Mouse (Mus musculus): Measurements from ENCODE around the gene Ndufaf2. TPM values are rescaled to one million over a fixed set of nuclear protein-coding genes. Genes with fewer than 3 reads are reported as not detected.

Gene Ndufaf2
- polyA plus RNA-seq (2016; fragmentation: Nextera tagmentation; extraction: Ambion mirVana), result 62.3 and 64.0 TPM in 2 replicates

GRCm38 (mm10) chr13:108158465-108159240 lies at the start of gene Ndufaf2, which contains the start of gene Ercc8:
Ndufaf2 (minus strand) TSS chr13:108158623.
Ercc8 (plus strand) TSS chr13:108158731.
- H3K9me3 ChIP-seq (replicated peaks), result no peaks in the 10 kb centered on the region
- H3K9ac ChIP-seq, result peak within 1 kb of the TSS; percentile 81
- peak within 1 kb of the TSS; percentile 82 for H3K4me2 ChIP-seq
- peaks cover 11% of the 10 kb centered on the region for H3K4me1 ChIP-seq (replicated peaks)
- H3K36me3 ChIP-seq, result peaks cover 5% of the 10 kb centered on the region; the same call in 1 of the 2 replicates
- ATAC-seq (ENCODE audit: insufficient number of reproducible peaks, low FRiP score), result peak; percentile 98
- no peaks in the 10 kb centered on the region for H3K27me3 ChIP-seq (replicated peaks)
- peak within 1 kb of the TSS; percentile 84 for H3K4me3 ChIP-seq
- H3K27ac ChIP-seq (ENCODE audit: poor library complexity, severe bottlenecking), result no peak within 1 kb of the TSS
- under 1% methylated on average over 47 of the region's 47 CpGs for WGBS

GRCm38 (mm10) chr13:108208090-108208489 lies 49.7 kb upstream of the Ndufaf2 start:
- Histone ChIP-seq H3K9me3 (replicated peaks) (no peaks in the 10 kb centered on the region), H3K36me3 (no peaks in the 10 kb centered on the region), H3K27me3 (replicated peaks) (peaks cover 25% of the 10 kb centered on the region), H3K4me1 (replicated peaks) (0 out of 2 replicates have a peak, but pooled peaks cover 4% of the 10 kb centered on the region), H3K27ac (ENCODE audit: poor library complexity, severe bottlenecking) (no peak overlapping the region), H3K4me2 (no peak overlapping the region), H3K9ac (no peak overlapping the region), H3K4me3 (no peak overlapping the region)
- WGBS, result 65% methylated on average over 5 of the region's 5 CpGs
- ATAC-seq (ENCODE audit: insufficient number of reproducible peaks, low FRiP score), result no peak

- Histone ChIP-seq H3K9ac (no peak overlapping the region), H3K27ac (ENCODE audit: poor library complexity, severe bottlenecking) (no peak overlapping the region), H3K4me1 (replicated peaks) (0 out of 2 replicates have a peak, but pooled peaks cover 4% of the 10 kb centered on the region), H3K27me3 (replicated peaks) (peaks cover 19% of the 10 kb centered on the region), H3K4me2 (no peak overlapping the region), H3K9me3 (replicated peaks) (no peaks in the 10 kb centered on the region), H3K36me3 (no peaks in the 10 kb centered on the region), H3K4me3 (no peak overlapping the region)
- no peak for ATAC-seq (ENCODE audit: insufficient number of reproducible peaks, low FRiP score)
- WGBS, result 76% methylated on average over 2 of the region's 2 CpGs
Measured at GRCm38 (mm10) chr13:108207447-108207846, 49.0 kb upstream of the Ndufaf2 start.

- H3K9ac ChIP-seq, result no peak overlapping the region
- H3K36me3 ChIP-seq, result no peaks in the 10 kb centered on the region
- no peak overlapping the region for H3K4me2 ChIP-seq
- no peak overlapping the region for H3K27ac ChIP-seq (ENCODE audit: poor library complexity, severe bottlenecking)
- H3K9me3 ChIP-seq (replicated peaks), result no peaks in the 10 kb centered on the region
- no peaks in the 10 kb centered on the region for H3K27me3 ChIP-seq (replicated peaks)
- 0 out of 2 replicates have a peak, but pooled peaks cover 4% of the 10 kb centered on the region for H3K4me1 ChIP-seq (replicated peaks)
- no peak overlapping the region for H3K4me3 ChIP-seq
- no peak for ATAC-seq (ENCODE audit: insufficient number of reproducible peaks, low FRiP score)
- 78% methylated on average over 3 of the region's 3 CpGs for WGBS
Measured at GRCm38 (mm10) chr13:108204857-108205256, 46.4 kb upstream of the Ndufaf2 start.

- 84% methylated on average over 6 of the region's 6 CpGs for WGBS
- ATAC-seq (ENCODE audit: insufficient number of reproducible peaks, low FRiP score), result no peak
- Histone ChIP-seq H3K9ac (no peak overlapping the region), H3K4me2 (no peak overlapping the region), H3K4me3 (no peak overlapping the region), H3K4me1 (replicated peaks) (no peaks in the 10 kb centered on the region), H3K9me3 (replicated peaks) (no peaks in the 10 kb centered on the region), H3K36me3 (peaks cover 23% of the 10 kb centered on the region), H3K27me3 (replicated peaks) (no peaks in the 10 kb centered on the region), H3K27ac (ENCODE audit: poor library complexity, severe bottlenecking) (no peak overlapping the region)
Measured at GRCm38 (mm10) chr13:108195474-108195873, 37.1 kb upstream of the Ndufaf2 start.

GRCm38 (mm10) chr13:108191074-108191720 lies 32.8 kb upstream of the Ndufaf2 start:
- Histone ChIP-seq H3K27me3 (replicated peaks) (no peaks in the 10 kb centered on the region), H3K4me1 (replicated peaks) (no peaks in the 10 kb centered on the region), H3K4me2 (no peak overlapping the region), H3K4me3 (no peak overlapping the region), H3K9ac (no peak overlapping the region), H3K9me3 (replicated peaks) (no peaks in the 10 kb centered on the region), H3K36me3 (peaks cover 27% of the 10 kb centered on the region), H3K27ac (ENCODE audit: poor library complexity, severe bottlenecking) (no peak overlapping the region)
- 62% methylated on average over 11 of the region's 11 CpGs for WGBS
- no peak for ATAC-seq (ENCODE audit: insufficient number of reproducible peaks, low FRiP score)

GRCm38 (mm10) chr13:108187994-108188393 lies 29.6 kb upstream of the Ndufaf2 start:
- no peaks in the 10 kb centered on the region for H3K4me1 ChIP-seq (replicated peaks)
- 83% methylated on average over 4 of the region's 4 CpGs for WGBS
- no peak overlapping the region for H3K4me3 ChIP-seq
- no peak overlapping the region for H3K9ac ChIP-seq
- H3K9me3 ChIP-seq (replicated peaks), result no peaks in the 10 kb centered on the region
- H3K4me2 ChIP-seq, result no peak overlapping the region
- no peak overlapping the region for H3K27ac ChIP-seq (ENCODE audit: poor library complexity, severe bottlenecking)
- H3K27me3 ChIP-seq (replicated peaks), result no peaks in the 10 kb centered on the region
- ATAC-seq (ENCODE audit: insufficient number of reproducible peaks, low FRiP score), result no peak
- peaks cover 27% of the 10 kb centered on the region for H3K36me3 ChIP-seq

GRCm38 (mm10) chr13:108185530-108185929 lies 27.1 kb upstream of the Ndufaf2 start:
- ATAC-seq (ENCODE audit: insufficient number of reproducible peaks, low FRiP score), result no peak
- 0 out of 2 replicates have a peak, but pooled peaks cover 2% of the 10 kb centered on the region for H3K4me1 ChIP-seq (replicated peaks)
- 93% methylated on average over 3 of the region's 3 CpGs for WGBS
- H3K36me3 ChIP-seq, result peaks cover 45% of the 10 kb centered on the region
- H3K4me3 ChIP-seq, result no peak overlapping the region
- H3K9me3 ChIP-seq (replicated peaks), result no peaks in the 10 kb centered on the region
- H3K27ac ChIP-seq (ENCODE audit: poor library complexity, severe bottlenecking), result no peak overlapping the region
- no peak overlapping the region for H3K4me2 ChIP-seq
- H3K9ac ChIP-seq, result no peak overlapping the region
- H3K27me3 ChIP-seq (replicated peaks), result no peaks in the 10 kb centered on the region

- 0 out of 2 replicates have a peak, but pooled peaks cover 3% of the 10 kb centered on the region for H3K4me1 ChIP-seq (replicated peaks)
- no peaks in the 10 kb centered on the region for H3K9me3 ChIP-seq (replicated peaks)
- H3K4me3 ChIP-seq, result no peak overlapping the region
- no peak overlapping the region for H3K4me2 ChIP-seq
- H3K27me3 ChIP-seq (replicated peaks), result no peaks in the 10 kb centered on the region
- ATAC-seq (ENCODE audit: insufficient number of reproducible peaks, low FRiP score), result no peak
- H3K36me3 ChIP-seq, result peaks cover 46% of the 10 kb centered on the region
- no peak overlapping the region for H3K27ac ChIP-seq (ENCODE audit: poor library complexity, severe bottlenecking)
- no peak overlapping the region for H3K9ac ChIP-seq
Measured at GRCm38 (mm10) chr13:108184743-108185255, 26.4 kb upstream of the Ndufaf2 start.

GRCm38 (mm10) chr13:108180821-108181220 lies 22.4 kb upstream of the Ndufaf2 start:
- 0 out of 2 replicates have a peak, but pooled peaks cover 3% of the 10 kb centered on the region for H3K4me1 ChIP-seq (replicated peaks)
- peaks cover 55% of the 10 kb centered on the region for H3K36me3 ChIP-seq
- no peaks in the 10 kb centered on the region for H3K27me3 ChIP-seq (replicated peaks)
- 69% methylated on average over 5 of the region's 5 CpGs for WGBS
- H3K4me2 ChIP-seq, result no peak overlapping the region
- H3K9ac ChIP-seq, result no peak overlapping the region
- H3K4me3 ChIP-seq, result no peak overlapping the region
- ATAC-seq (ENCODE audit: insufficient number of reproducible peaks, low FRiP score), result no peak
- H3K27ac ChIP-seq (ENCODE audit: poor library complexity, severe bottlenecking), result no peak overlapping the region
- no peaks in the 10 kb centered on the region for H3K9me3 ChIP-seq (replicated peaks)

GRCm38 (mm10) chr13:108179618-108180017 lies 21.2 kb upstream of the Ndufaf2 start:
- H3K27ac ChIP-seq (ENCODE audit: poor library complexity, severe bottlenecking), result no peak overlapping the region
- H3K4me2 ChIP-seq, result no peak overlapping the region
- 78% methylated on average over 8 of the region's 8 CpGs for WGBS
- H3K9me3 ChIP-seq (replicated peaks), result no peaks in the 10 kb centered on the region
- no peak overlapping the region for H3K4me3 ChIP-seq
- peaks cover 48% of the 10 kb centered on the region for H3K36me3 ChIP-seq
- no peaks in the 10 kb centered on the region for H3K27me3 ChIP-seq (replicated peaks)
- 0 out of 2 replicates have a peak, but pooled peaks cover 3% of the 10 kb centered on the region for H3K4me1 ChIP-seq (replicated peaks)
- no peak overlapping the region for H3K9ac ChIP-seq
- ATAC-seq (ENCODE audit: insufficient number of reproducible peaks, low FRiP score), result no peak

All from heart, embryonic 12.5 days (tissue).